Mouse (Mus musculus): ENCODE results near the gene Nckap5. TPM values are rescaled to one million over a fixed set of nuclear protein-coding genes. Genes with fewer than 3 reads are reported as not detected.
A peak's percentile ranks its signal among the peaks of the same experiment; 100 is the strongest.

Nckap5 gene
- polyA plus RNA-seq, 1 experiment: not detected

- no peaks in the 10 kb centered on the region for H3K79me3 ChIP-seq (ENCODE audit: low read depth)
- H3K4me3 ChIP-seq (ENCODE audit: insufficient read depth, poor library complexity, severe bottlenecking): no peak overlapping the region
- no peaks in the 10 kb centered on the region for H3K36me3 ChIP-seq (ENCODE audit: control insufficient read depth, insufficient read depth)
- TF ChIP-seq MYOD1 (IDR thresholded peaks at IDR 0.05; ENCODE audit: control insufficient read depth, insufficient read length, low read depth): no peak
- peak; percentile 37 for TF ChIP-seq USF1 (IDR thresholded peaks at IDR 0.05; ENCODE audit: low read depth)
- H3ac ChIP-seq (ENCODE audit: control insufficient read depth, insufficient read length, low read depth): no peak overlapping the region
- no peaks in the 10 kb centered on the region for H3K27me3 ChIP-seq (ENCODE audit: control insufficient read depth, insufficient read depth, insufficient read length)
- no peaks in the 10 kb centered on the region for H3K79me2 ChIP-seq (ENCODE audit: control insufficient read depth, insufficient read depth)
These were observed 179.8 kb downstream of the Nckap5 start for GRCm38 (mm10) chr1:126650806-126651205.

GRCm38 (mm10) chr1:126642751-126643150 is 187.8 kb downstream of the Nckap5 start:
- Histone ChIP-seq H3K27me3 (ENCODE audit: control insufficient read depth, insufficient read depth, insufficient read length) (no peaks in the 10 kb centered on the region), H3K79me3 (ENCODE audit: low read depth) (no peaks in the 10 kb centered on the region), H3ac (ENCODE audit: control insufficient read depth, insufficient read length, low read depth) (no peak overlapping the region), H3K36me3 (ENCODE audit: control insufficient read depth, insufficient read depth) (no peaks in the 10 kb centered on the region), H3K79me2 (ENCODE audit: control insufficient read depth, insufficient read depth) (no peaks in the 10 kb centered on the region), H3K4me3 (ENCODE audit: insufficient read depth, poor library complexity, severe bottlenecking) (no peak overlapping the region)
- TF ChIP-seq CEBPB (IDR thresholded peaks at IDR 0.05; ENCODE audit: low read depth) (no peak), CTCF (IDR thresholded peaks at IDR 0.05; ENCODE audit: control insufficient read depth, insufficient read depth, insufficient read length) (no peak), MYOG (IDR thresholded peaks at IDR 0.05; ENCODE audit: control insufficient read depth, extremely low read depth, insufficient read length) (no peak), USF1 (IDR thresholded peaks at IDR 0.05; ENCODE audit: low read depth) (no peak), MYOD1 (IDR thresholded peaks at IDR 0.05; ENCODE audit: control insufficient read depth, insufficient read length, low read depth) (no peak), MAX (IDR thresholded peaks at IDR 0.05) (no peak), FOSL1 (IDR thresholded peaks at IDR 0.05; ENCODE audit: insufficient read depth, low read length, poor library complexity, severe bottlenecking) (no peak)

GRCm38 (mm10) chr1:126639463-126639862 is 191.1 kb downstream of the Nckap5 start:
- no peak overlapping the region for H3ac ChIP-seq (ENCODE audit: control insufficient read depth, insufficient read length, low read depth)
- no peak overlapping the region for H3K4me3 ChIP-seq (ENCODE audit: insufficient read depth, poor library complexity, severe bottlenecking)
- no peak for TF ChIP-seq CTCF (IDR thresholded peaks at IDR 0.05; ENCODE audit: control insufficient read depth, insufficient read depth, insufficient read length)
- no peak for TF ChIP-seq FOSL1 (IDR thresholded peaks at IDR 0.05; ENCODE audit: insufficient read depth, low read length, poor library complexity, severe bottlenecking)
- no peak for TF ChIP-seq MYOD1 (IDR thresholded peaks at IDR 0.05; ENCODE audit: control insufficient read depth, insufficient read length, low read depth)
- no peak for TF ChIP-seq CEBPB (IDR thresholded peaks at IDR 0.05; ENCODE audit: low read depth)
- TF ChIP-seq MAX (IDR thresholded peaks at IDR 0.05): no peak
- TF ChIP-seq USF1 (IDR thresholded peaks at IDR 0.05; ENCODE audit: low read depth): no peak
- no peak for TF ChIP-seq MYOG (IDR thresholded peaks at IDR 0.05; ENCODE audit: control insufficient read depth, extremely low read depth, insufficient read length)
- H3K36me3 ChIP-seq (ENCODE audit: control insufficient read depth, insufficient read depth): no peaks in the 10 kb centered on the region
- no peaks in the 10 kb centered on the region for H3K27me3 ChIP-seq (ENCODE audit: control insufficient read depth, insufficient read depth, insufficient read length)
- no peaks in the 10 kb centered on the region for H3K79me2 ChIP-seq (ENCODE audit: control insufficient read depth, insufficient read depth)
- no peaks in the 10 kb centered on the region for H3K79me3 ChIP-seq (ENCODE audit: low read depth)

- no peaks in the 10 kb centered on the region for H3K36me3 ChIP-seq (ENCODE audit: control insufficient read depth, insufficient read depth)
- H3K79me2 ChIP-seq (ENCODE audit: control insufficient read depth, insufficient read depth): no peaks in the 10 kb centered on the region
- H3K79me3 ChIP-seq (ENCODE audit: low read depth): no peaks in the 10 kb centered on the region
- no peak for TF ChIP-seq CTCF (IDR thresholded peaks at IDR 0.05; ENCODE audit: control insufficient read depth, insufficient read depth, insufficient read length)
- TF ChIP-seq CEBPB (IDR thresholded peaks at IDR 0.05; ENCODE audit: low read depth): no peak
- no peak for TF ChIP-seq MYOG (IDR thresholded peaks at IDR 0.05; ENCODE audit: control insufficient read depth, extremely low read depth, insufficient read length)
- no peak for TF ChIP-seq MAX (IDR thresholded peaks at IDR 0.05)
- TF ChIP-seq MYOD1 (IDR thresholded peaks at IDR 0.05; ENCODE audit: control insufficient read depth, insufficient read length, low read depth): no peak
- TF ChIP-seq USF1 (IDR thresholded peaks at IDR 0.05; ENCODE audit: low read depth): no peak
- no peak for TF ChIP-seq FOSL1 (IDR thresholded peaks at IDR 0.05; ENCODE audit: insufficient read depth, low read length, poor library complexity, severe bottlenecking)
- H3K4me3 ChIP-seq (ENCODE audit: insufficient read depth, poor library complexity, severe bottlenecking): no peak overlapping the region
- H3ac ChIP-seq (ENCODE audit: control insufficient read depth, insufficient read length, low read depth): no peak overlapping the region
- H3K27me3 ChIP-seq (ENCODE audit: control insufficient read depth, insufficient read depth, insufficient read length): no peaks in the 10 kb centered on the region
These were observed 193.1 kb downstream of the Nckap5 start for GRCm38 (mm10) chr1:126637515-126637914.

GRCm38 (mm10) chr1:126626206-126626605 is 204.4 kb downstream of the Nckap5 start:
- Histone ChIP-seq H3K79me2 (ENCODE audit: control insufficient read depth, insufficient read depth) (no peaks in the 10 kb centered on the region), H3K4me3 (ENCODE audit: insufficient read depth, poor library complexity, severe bottlenecking) (no peak overlapping the region), H3K27me3 (ENCODE audit: control insufficient read depth, insufficient read depth, insufficient read length) (no peaks in the 10 kb centered on the region), H3ac (ENCODE audit: control insufficient read depth, insufficient read length, low read depth) (no peak overlapping the region), H3K36me3 (ENCODE audit: control insufficient read depth, insufficient read depth) (no peaks in the 10 kb centered on the region), H3K79me3 (ENCODE audit: low read depth) (no peaks in the 10 kb centered on the region)
- no peak for TF ChIP-seq CEBPB (IDR thresholded peaks at IDR 0.05; ENCODE audit: low read depth)
- TF ChIP-seq MYOD1 (IDR thresholded peaks at IDR 0.05; ENCODE audit: control insufficient read depth, insufficient read length, low read depth): peak; percentile 32

GRCm38 (mm10) chr1:126622036-126622435 is 208.6 kb downstream of the Nckap5 start:
- Histone ChIP-seq H3K36me3 (ENCODE audit: control insufficient read depth, insufficient read depth) (no peaks in the 10 kb centered on the region), H3ac (ENCODE audit: control insufficient read depth, insufficient read length, low read depth) (no peak overlapping the region), H3K79me3 (ENCODE audit: low read depth) (no peaks in the 10 kb centered on the region), H3K27me3 (ENCODE audit: control insufficient read depth, insufficient read depth, insufficient read length) (no peaks in the 10 kb centered on the region), H3K4me3 (ENCODE audit: insufficient read depth, poor library complexity, severe bottlenecking) (no peak overlapping the region), H3K79me2 (ENCODE audit: control insufficient read depth, insufficient read depth) (no peaks in the 10 kb centered on the region)
- TF ChIP-seq CTCF (IDR thresholded peaks at IDR 0.05; ENCODE audit: control insufficient read depth, insufficient read depth, insufficient read length): no peak
- no peak for TF ChIP-seq USF1 (IDR thresholded peaks at IDR 0.05; ENCODE audit: low read depth)
- TF ChIP-seq FOSL1 (IDR thresholded peaks at IDR 0.05; ENCODE audit: insufficient read depth, low read length, poor library complexity, severe bottlenecking): no peak
- TF ChIP-seq CEBPB (IDR thresholded peaks at IDR 0.05; ENCODE audit: low read depth): no peak
- TF ChIP-seq MAX (IDR thresholded peaks at IDR 0.05): no peak
- TF ChIP-seq MYOD1 (IDR thresholded peaks at IDR 0.05; ENCODE audit: control insufficient read depth, insufficient read length, low read depth): no peak
- TF ChIP-seq MYOG (IDR thresholded peaks at IDR 0.05; ENCODE audit: control insufficient read depth, extremely low read depth, insufficient read length): no peak

All from C2C12 (cell line).